Mouse (Mus musculus) hindbrain, embryonic 13.5 days (tissue): Measurements from ENCODE around the gene Pidd1. TPM values are rescaled to one million over a fixed set of nuclear protein-coding genes. Genes with fewer than 3 reads are reported as not detected.
"Not testable (repeated sequence)": the region's sequence is repeated elsewhere in the genome, so short reads cannot be mapped to it uniquely, and the experiment has no call there.

Experiments used
- ATAC-seq: fragments of 200-750 bp; cut with Nextera tagmentation; 2 replicates; pipeline ENCODE4 v1.8.0; 2017; ENCODE audit warnings: moderate TSS enrichment; ENCODE audit not compliant: low FRiP score
- H3K27ac ChIP-seq: fragments of 300-500 bp; sonication (generic); 2 replicates; pipeline ENCODE4 v1.5.1; 2015; ENCODE audit warnings: inconsistent platforms, mild to moderate bottlenecking, moderate library complexity
- H3K27me3 ChIP-seq: fragments of 300-500 bp; sonication (generic); 2 replicates; pipeline ENCODE4 v1.6.1; 2015; ENCODE audit warnings: mild to moderate bottlenecking, inconsistent platforms
- H3K36me3 ChIP-seq: fragments of 300-500 bp; sonication (generic); 2 replicates; pipeline ENCODE4 v1.6.1; 2015; ENCODE audit warnings: mild to moderate bottlenecking, inconsistent platforms
- H3K4me1 ChIP-seq: fragments of 300-500 bp; sonication (generic); replicated peaks from 2 replicates; pipeline ENCODE4 v1.6.1; 2015; ENCODE audit warnings: inconsistent platforms
- H3K4me2 ChIP-seq: fragments of 300-500 bp; sonication (generic); 2 replicates; pipeline ENCODE4 v1.6.1; 2015; ENCODE audit warnings: inconsistent platforms, mild to moderate bottlenecking, moderate library complexity
- H3K4me3 ChIP-seq: fragments of 300-500 bp; sonication (generic); 2 replicates; pipeline ENCODE4 v1.5.1; 2015; ENCODE audit warnings: mild to moderate bottlenecking, inconsistent platforms
- H3K9ac ChIP-seq: fragments of 300-500 bp; sonication (generic); 2 replicates; pipeline ENCODE4 v1.6.1; 2015; ENCODE audit warnings: mild to moderate bottlenecking, inconsistent platforms
- H3K9me3 ChIP-seq: fragments of 300-500 bp; sonication (generic); 2 replicates; pipeline ENCODE4 v1.6.1; 2016; ENCODE audit warnings: inconsistent platforms
- WGBS: fragments of 180-500 bp; shearing (Covaris S2); methylation state at CpG from one replicate; pipeline ENCODE4 v1.1.7; 2015; 5-methylcytosine and 5-hydroxymethylcytosine counted together
- polyA plus RNA-seq: library from polyadenylated mRNA; unstranded; fragments of >200 nt; fragmentation: Nextera tagmentation; extraction: Ambion mirVana; gene quantifications from 2 replicates; pipeline ENCODE4 v1.2.1, GENCODE M21; 2015

The Pidd1 gene
- polyA plus RNA-seq, 1 experiment from 2014 or later: 4.9 TPM

DNA sequence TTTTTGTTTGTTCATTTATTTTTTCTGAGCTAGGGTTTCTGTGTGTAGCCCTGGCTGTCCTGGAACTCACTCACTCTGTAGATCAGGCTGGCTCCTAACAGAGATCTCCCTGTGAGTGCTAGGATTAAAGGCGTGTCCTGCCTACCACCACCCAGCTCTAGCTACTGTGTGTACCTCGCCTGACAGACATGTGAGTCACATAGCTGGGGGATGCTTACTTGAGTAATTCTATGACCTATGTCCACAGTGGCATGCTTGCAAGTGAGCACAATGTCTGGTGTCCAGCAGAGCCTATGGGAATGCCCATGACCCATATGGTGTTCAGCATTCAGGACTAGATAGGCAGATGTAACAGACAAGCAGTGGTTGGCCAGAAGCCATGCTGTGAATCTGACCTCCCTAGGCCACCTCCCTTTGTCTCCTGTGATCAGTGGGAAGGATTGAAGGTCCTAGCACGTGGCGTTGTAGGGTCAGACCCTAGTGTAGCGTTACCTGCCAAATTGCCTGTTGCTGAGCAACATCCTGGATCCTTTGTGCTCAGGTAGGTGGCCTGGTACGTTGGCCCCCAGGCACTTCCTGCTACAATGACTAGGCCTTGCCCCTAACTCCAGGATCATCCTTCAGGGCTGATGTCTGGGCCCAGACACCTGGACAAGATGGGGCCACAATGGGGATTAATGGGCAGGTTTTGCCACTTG, 27.5 kb downstream of the Pidd1 start:
- WGBS: 82% methylated on average over 6 of the region's 6 CpGs
- H3K27ac ChIP-seq: no peak overlapping the region
- H3K36me3 ChIP-seq: no peaks in the 10 kb centered on the region
- H3K9me3 ChIP-seq: no peaks in the 10 kb centered on the region
- H3K9ac ChIP-seq: no peak overlapping the region
- H3K27me3 ChIP-seq: 0 out of 2 replicates have a peak, but pooled peaks cover 6% of the 10 kb centered on the region
- H3K4me1 ChIP-seq: peaks cover 21% of the 10 kb centered on the region
- no peak overlapping the region for H3K4me2 ChIP-seq
- H3K4me3 ChIP-seq: no peak overlapping the region
- no peak for ATAC-seq

DNA sequence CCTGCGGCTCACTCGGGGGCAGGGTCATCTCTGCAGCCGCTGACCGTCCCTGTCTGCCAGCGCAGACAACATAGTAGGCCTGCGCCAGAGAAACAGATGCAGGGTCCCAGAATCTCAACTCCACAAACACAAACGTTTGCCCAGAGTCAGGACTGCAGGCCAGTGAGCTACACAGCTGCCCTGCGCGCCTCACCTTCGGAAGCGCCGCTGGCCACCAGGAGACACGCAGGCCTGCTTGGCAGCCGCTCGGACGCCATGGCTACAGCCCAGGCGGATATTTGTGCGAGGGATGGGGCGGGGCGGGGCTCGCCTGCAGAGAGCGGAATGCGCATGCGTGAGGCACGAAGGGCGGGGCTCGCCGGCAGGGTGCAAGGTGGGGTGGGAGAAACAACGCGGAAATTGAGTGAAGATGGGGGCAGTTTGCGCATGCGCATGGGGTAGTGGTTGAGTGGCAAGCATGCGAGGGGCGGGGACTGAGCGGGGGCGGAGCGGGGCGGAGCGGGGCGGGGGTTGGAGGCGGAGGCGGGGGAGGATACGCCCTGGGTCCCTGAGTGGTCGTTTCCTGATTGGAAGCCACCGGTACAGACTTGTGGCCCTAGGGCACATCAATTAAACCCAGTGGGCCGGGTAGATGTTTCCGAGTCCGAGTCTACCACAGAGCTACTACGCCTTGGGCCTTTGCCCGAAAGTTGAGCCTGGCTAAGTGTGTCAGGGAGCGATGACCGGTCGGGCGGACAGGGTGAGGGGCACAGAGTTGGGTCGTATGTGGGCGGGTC, 29.8 kb downstream of the Pidd1 start, which contains the start of gene Gatd1:
Gene Gatd1, minus strand, starts transcription at position 328 of the 776 bp plus-strand sequence.
- H3K4me2 ChIP-seq: peak within 1 kb of the TSS; percentile 92
- H3K27me3 ChIP-seq: 0 out of 2 replicates have a peak, but pooled peaks cover 6% of the 10 kb centered on the region
- peak within 1 kb of the TSS; percentile 94 for H3K9ac ChIP-seq
- peak within 1 kb of the TSS; percentile 93 for H3K27ac ChIP-seq
- peak within 1 kb of the TSS; percentile 64 for H3K4me3 ChIP-seq
- H3K36me3 ChIP-seq: peaks cover 20% of the 10 kb centered on the region
- peaks cover 27% of the 10 kb centered on the region for H3K4me1 ChIP-seq
- ATAC-seq: peak; percentile 88
- no peaks in the 10 kb centered on the region for H3K9me3 ChIP-seq
- under 1% methylated on average over 55 of the region's 56 CpGs for WGBS

- no peaks in the 10 kb centered on the region for H3K9me3 ChIP-seq
- peak; percentile 25 for ATAC-seq
- peaks cover 26% of the 10 kb centered on the region for H3K36me3 ChIP-seq
- H3K27ac ChIP-seq: peak overlapping the region; percentile 93
- no peaks in the 10 kb centered on the region for H3K27me3 ChIP-seq
- H3K4me1 ChIP-seq: peaks cover 29% of the 10 kb centered on the region
- H3K9ac ChIP-seq: peak overlapping the region; percentile 94
- H3K4me3 ChIP-seq: peak overlapping the region; percentile 64
- H3K4me2 ChIP-seq: peak overlapping the region; percentile 92
- 4% methylated on average over 16 of the region's 16 CpGs for WGBS
These were observed 30.5 kb downstream of the Pidd1 start for GRCm38 (mm10) chr7:141413331-141413730.

- no peak for ATAC-seq
- H3K4me2 ChIP-seq: no peak overlapping the region
- no peaks in the 10 kb centered on the region for H3K9me3 ChIP-seq
- WGBS: 100% methylated on average over 1 of the region's 1 CpGs
- H3K27me3 ChIP-seq: no peaks in the 10 kb centered on the region
- H3K4me1 ChIP-seq: peaks cover 29% of the 10 kb centered on the region
- no peak overlapping the region for H3K4me3 ChIP-seq
- 0 out of 2 replicates have a peak overlapping the region, but pooled peaks have one; percentile 4 for H3K27ac ChIP-seq
- peak overlapping the region; percentile 39 for H3K9ac ChIP-seq
- H3K36me3 ChIP-seq: peaks cover 37% of the 10 kb centered on the region
These were observed 32.2 kb downstream of the Pidd1 start for GRCm38 (mm10) chr7:141411667-141412066.

DNA sequence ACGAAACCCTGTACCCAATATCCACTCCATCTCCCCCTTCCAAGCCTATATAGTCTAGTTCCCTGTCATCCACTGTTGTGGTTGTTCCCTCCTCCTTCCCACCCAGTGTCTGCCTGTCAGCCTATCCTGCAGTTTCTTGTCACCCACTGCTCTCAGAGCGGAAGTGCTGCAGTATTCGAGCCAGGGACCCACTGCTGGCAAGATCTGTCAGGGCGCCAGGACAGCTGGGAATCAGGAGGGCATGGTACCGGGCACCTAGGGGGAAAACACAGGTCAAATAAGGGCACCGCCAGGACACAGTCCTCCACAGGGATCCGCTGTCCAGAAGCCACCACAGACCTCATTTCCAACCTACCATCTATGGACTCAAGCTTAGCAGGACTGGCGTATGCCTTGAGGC, 33.2 kb downstream of the Pidd1 start:
- H3K4me2 ChIP-seq: no peak overlapping the region
- no peaks in the 10 kb centered on the region for H3K27me3 ChIP-seq
- no peak for ATAC-seq
- no peak overlapping the region for H3K4me3 ChIP-seq
- H3K27ac ChIP-seq: no peak overlapping the region
- H3K9me3 ChIP-seq: no peaks in the 10 kb centered on the region
- peaks cover 37% of the 10 kb centered on the region for H3K36me3 ChIP-seq
- H3K4me1 ChIP-seq: peaks cover 29% of the 10 kb centered on the region
- H3K9ac ChIP-seq: peak overlapping the region; percentile 21; the same call in 1 of the 2 replicates
- 89% methylated on average over 8 of the region's 8 CpGs for WGBS

GRCm38 (mm10) chr7:141408833-141409232, 35.0 kb downstream of the Pidd1 start:
- Histone ChIP-seq H3K4me2 (no peak overlapping the region), H3K36me3 (peaks cover 37% of the 10 kb centered on the region)
- ATAC-seq: peak; percentile 43

DNA sequence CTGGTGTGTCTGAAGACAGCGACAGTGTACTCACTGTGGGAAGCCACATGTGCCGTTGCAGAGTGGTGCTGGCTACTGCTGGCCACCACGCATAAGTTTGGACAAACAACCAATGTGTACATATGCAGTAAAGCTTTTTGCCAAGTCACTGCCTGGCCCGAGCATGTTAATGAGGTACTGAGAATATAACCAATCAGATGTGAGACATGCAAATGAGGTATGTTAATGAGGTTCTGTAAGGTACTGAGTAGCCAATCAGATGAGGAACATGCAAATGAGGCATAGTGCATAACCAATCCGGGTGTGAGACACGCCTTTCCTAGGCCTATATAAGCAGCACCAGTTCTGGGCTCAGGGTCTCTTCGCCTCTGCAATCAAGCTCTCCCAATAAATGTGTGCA, 36.2 kb downstream of the Pidd1 start:
- H3K4me1 ChIP-seq: peaks cover 16% of the 10 kb centered on the region
- not testable (repeated sequence) for ATAC-seq, H3K27ac ChIP-seq, H3K9me3 ChIP-seq, H3K4me3 ChIP-seq, H3K4me2 ChIP-seq, H3K9ac ChIP-seq, H3K27me3 ChIP-seq
- WGBS: 97% methylated on average over 7 of the region's 7 CpGs
- H3K36me3 ChIP-seq: peaks cover 44% of the 10 kb centered on the region

More at GRCm38 (mm10) chr7:141408833-141409232, 35.0 kb downstream of the Pidd1 start:
- H3K4me1 ChIP-seq: peaks cover 25% of the 10 kb centered on the region
- no peak overlapping the region for H3K4me3 ChIP-seq
- WGBS: 12% methylated on average over 11 of the region's 11 CpGs
- no peaks in the 10 kb centered on the region for H3K27me3 ChIP-seq
- 0 out of 2 replicates have a peak overlapping the region, but pooled peaks have one; percentile 14 for H3K27ac ChIP-seq
- no peaks in the 10 kb centered on the region for H3K9me3 ChIP-seq
- peak overlapping the region; percentile 60; the same call in 1 of the 2 replicates for H3K9ac ChIP-seq

DNA sequence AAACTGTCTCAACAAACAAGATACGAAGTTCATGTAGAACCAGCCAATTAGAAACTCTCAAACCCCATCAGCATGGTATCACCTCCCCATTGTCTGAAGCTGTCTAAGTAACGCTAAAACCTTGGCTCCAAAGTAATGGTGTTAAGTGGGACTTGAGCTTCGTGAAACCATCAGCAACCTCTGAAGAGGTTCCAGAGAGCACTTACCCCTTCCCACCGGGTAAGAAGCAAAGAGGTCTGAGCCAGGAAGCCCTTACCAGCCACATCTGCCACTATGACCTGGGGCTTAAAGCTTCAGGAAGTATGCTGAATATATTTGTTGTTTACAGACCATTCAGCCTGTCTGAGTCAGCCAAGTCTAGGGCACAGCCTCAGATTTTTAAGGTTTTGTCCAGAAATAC, 38.4 kb downstream of the Pidd1 start:
- Histone ChIP-seq H3K9me3 (no peaks in the 10 kb centered on the region), H3K36me3 (peaks cover 61% of the 10 kb centered on the region), H3K4me2 (no peak overlapping the region), H3K27ac (no peak overlapping the region), H3K4me1 (peaks cover 8% of the 10 kb centered on the region), H3K4me3 (no peak overlapping the region), H3K27me3 (no peaks in the 10 kb centered on the region), H3K9ac (no peak overlapping the region)
- ATAC-seq: no peak
- 94% methylated on average over 4 of the region's 4 CpGs for WGBS

DNA sequence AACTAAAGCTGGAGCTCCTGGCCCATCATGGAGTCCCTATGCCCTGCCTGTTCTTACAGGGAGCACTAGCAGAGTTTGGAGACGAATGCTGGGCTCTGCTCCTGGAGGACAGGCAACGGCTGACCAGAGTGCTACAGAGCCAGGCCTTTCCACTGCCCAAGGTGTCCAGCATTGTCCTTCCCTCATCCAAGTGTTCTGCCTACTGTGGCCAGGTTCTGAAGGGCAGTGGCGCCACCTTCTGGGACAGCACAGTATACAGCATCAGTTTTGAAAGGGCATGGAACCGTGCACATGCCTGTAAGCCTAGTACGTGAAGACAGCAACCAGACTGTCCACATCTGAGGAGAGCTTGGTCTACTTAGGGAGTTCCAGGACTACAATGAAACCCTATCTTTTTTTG, 40.5 kb downstream of the Pidd1 start:
- ATAC-seq: peak; percentile 25; the same call in 1 of the 2 replicates
- Histone ChIP-seq H3K4me1 (no peaks in the 10 kb centered on the region), H3K36me3 (peaks cover 60% of the 10 kb centered on the region)

GRCm38 (mm10) chr7:141395348-141395747, 48.5 kb downstream of the Pidd1 start:
- H3K9ac ChIP-seq: no peak overlapping the region
- ATAC-seq: no peak

More for the DNA sequence above, 40.5 kb downstream of the Pidd1 start:
- no peak overlapping the region for H3K27ac ChIP-seq
- H3K9ac ChIP-seq: no peak overlapping the region
- H3K27me3 ChIP-seq: no peaks in the 10 kb centered on the region
- 55% methylated on average over 5 of the region's 5 CpGs for WGBS
- H3K4me3 ChIP-seq: no peak overlapping the region
- no peaks in the 10 kb centered on the region for H3K9me3 ChIP-seq
- no peak overlapping the region for H3K4me2 ChIP-seq

DNA sequence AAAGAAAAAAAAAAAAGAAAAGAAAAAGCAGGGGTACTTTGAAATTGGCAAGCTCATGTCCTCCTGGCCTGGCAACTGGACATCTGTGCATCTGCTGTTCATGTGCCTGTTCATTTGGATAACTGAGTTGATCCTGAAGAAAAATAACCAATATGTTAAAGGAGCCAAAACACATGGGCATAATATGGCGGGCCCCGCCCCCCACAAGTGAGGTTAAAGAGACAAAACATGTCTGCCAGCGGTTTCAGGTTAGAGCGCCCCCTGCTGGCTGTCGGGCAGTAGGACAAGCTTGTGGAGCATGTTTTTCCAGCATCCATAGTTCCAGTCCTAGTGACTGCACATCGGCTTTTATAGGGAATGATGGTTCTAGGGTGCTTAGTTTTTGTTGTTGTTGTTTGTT, 49.1 kb downstream of the Pidd1 start:
- no peak for ATAC-seq
- H3K4me3 ChIP-seq: no peak overlapping the region
- peaks cover 16% of the 10 kb centered on the region for H3K4me1 ChIP-seq
- WGBS: 17% methylated on average over 6 of the region's 6 CpGs
- H3K36me3 ChIP-seq: peaks cover 39% of the 10 kb centered on the region
- no peak overlapping the region for H3K4me2 ChIP-seq
- no peak overlapping the region for H3K27ac ChIP-seq
- H3K9me3 ChIP-seq: no peaks in the 10 kb centered on the region
- 0 out of 2 replicates have a peak, but pooled peaks cover 4% of the 10 kb centered on the region for H3K27me3 ChIP-seq
- H3K9ac ChIP-seq: no peak overlapping the region

More at GRCm38 (mm10) chr7:141395348-141395747, 48.5 kb downstream of the Pidd1 start:
- Histone ChIP-seq H3K27me3 (no peaks in the 10 kb centered on the region), H3K4me3 (no peak overlapping the region), H3K4me2 (no peak overlapping the region), H3K9me3 (no peaks in the 10 kb centered on the region), H3K27ac (no peak overlapping the region), H3K36me3 (peaks cover 45% of the 10 kb centered on the region), H3K4me1 (peaks cover 16% of the 10 kb centered on the region)
- WGBS: 77% methylated on average over 1 of the region's 1 CpGs

- H3K27me3 ChIP-seq: peaks cover 9% of the 10 kb centered on the region; the same call in 1 of the 2 replicates
- H3K36me3 ChIP-seq: peaks cover 33% of the 10 kb centered on the region
- H3K4me2 ChIP-seq: no peak overlapping the region
- peaks cover 16% of the 10 kb centered on the region for H3K4me1 ChIP-seq
- ATAC-seq: no peak
- no peak overlapping the region for H3K4me3 ChIP-seq
- no peak overlapping the region for H3K27ac ChIP-seq
- no peak overlapping the region for H3K9ac ChIP-seq
- no peaks in the 10 kb centered on the region for H3K9me3 ChIP-seq
- WGBS: 89% methylated on average over 7 of the region's 7 CpGs
These were observed 49.7 kb downstream of the Pidd1 start for GRCm38 (mm10) chr7:141394158-141394557.
